Mouse (Mus musculus) adrenal gland, postnatal 4 days (tissue): ENCODE measurements around the gene Arl15. TPM values are rescaled to one million over a fixed set of nuclear protein-coding genes. Genes with fewer than 3 reads are reported as not detected.

Experiments
- DNase-seq, 2 experiments: peaks; one replicate each; pipeline ENCODE4 v3.0.0; 2021 to 2022; ENCODE audit warnings: low spot score in 2 of 2, mixed read lengths in 2 of 2
- total RNA-seq, 2 experiments: library from RNA; stranded (reverse); gene quantifications; 2 replicates each; pipeline ENCODE4 v1.2.3; 2021

Gene Arl15
- total RNA-seq, 2 experiments from 2014 or later = 32.9 to 36.5 TPM

DNA sequence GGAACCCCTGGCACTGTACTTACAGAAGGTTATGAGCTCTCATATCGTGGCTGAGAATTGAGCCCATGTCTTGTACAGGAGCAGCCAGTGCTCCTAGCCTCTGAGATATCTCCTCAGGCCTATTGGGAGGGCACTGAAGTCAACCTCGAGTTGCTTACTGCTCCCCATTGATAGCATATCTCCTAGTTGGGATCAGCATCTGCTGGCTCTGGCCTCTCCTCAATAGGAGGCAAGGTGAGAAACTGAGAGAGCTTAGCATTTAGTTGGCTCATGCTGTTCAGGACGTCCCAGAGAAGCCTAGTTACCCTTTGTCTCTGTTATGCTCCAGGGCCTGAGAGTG, 49.0 kb downstream of the Arl15 start:
- no peak for DNase-seq

DNA sequence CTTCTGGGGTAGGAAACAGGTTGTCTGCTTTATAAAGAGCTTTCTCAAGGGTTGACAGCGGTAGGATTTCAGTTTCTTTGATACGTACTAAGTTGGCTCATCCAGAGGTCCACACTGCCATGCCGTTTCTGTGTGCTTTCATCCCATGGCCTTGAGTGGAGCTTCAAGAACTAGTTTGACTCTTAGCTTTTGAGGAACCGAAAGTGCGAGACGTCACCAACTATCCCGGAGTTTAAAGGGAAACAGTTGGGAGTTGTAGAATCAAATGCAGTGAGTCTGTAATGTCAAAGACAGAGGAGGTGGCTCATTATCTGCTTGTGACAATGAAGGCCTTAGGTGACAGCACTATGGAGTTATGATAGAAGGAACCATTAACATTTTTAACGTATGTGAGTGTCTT, 49.6 kb downstream of the Arl15 start:
- no peak for DNase-seq

DNA sequence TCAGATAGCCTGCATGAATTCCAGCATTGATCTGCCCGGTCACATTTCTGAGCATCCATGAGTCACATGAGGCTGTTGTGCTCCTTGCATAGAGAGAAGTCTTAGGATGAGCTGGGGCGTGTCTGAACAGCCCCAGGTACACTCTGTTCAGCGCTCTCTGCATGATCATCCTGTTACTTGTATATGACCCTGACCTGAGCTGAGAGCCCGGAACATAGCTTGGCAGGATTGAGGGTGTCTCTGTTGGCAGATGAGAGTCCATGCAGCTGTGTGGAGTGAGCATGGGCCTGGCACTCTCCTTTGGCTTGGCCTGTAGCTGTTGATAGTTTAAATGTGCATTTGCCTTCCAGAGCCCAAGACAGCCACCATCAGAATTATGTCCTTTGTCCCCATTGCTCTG, 50.4 kb downstream of the Arl15 start:
- DNase-seq = no peak

DNA sequence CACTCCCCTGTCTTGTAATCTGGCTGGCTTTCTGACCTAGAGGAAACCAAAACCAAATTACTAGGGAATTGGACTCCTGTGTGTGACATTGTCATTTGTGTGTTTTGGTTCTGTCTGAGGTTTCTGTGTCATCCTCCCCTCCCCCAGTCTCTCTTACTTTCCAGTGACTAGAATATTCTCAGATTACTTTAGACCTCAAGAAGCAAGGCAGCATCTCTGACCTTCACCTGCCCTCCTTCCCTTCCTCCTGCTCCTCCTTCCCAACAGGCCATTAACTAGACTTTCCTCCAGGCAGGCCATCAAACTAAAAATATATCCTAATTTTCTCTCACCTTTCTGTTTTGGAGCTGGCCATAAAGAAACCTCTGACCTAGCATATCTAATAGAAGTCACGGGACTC, 50.9 kb downstream of the Arl15 start:
- no peak for DNase-seq

DNA sequence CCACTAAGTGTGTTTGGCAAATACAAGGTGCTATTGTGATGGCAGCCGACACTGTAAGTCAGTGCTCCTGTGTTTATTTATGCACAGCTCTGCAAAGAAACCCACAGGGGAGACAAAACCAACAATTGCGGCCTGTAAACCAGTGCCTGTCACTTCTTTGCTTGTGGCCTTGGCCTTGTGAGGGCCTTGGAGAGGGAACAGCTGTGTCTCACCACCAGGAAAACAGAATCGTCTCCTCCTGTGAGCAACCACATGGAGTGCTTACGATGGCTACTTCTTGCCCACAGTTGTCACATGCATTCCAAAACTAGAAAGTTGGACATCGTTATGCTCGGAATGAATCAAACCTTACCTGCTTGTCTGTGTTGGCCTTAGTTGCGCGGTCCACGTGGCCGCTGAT, 52.1 kb downstream of the Arl15 start:
- DNase-seq = no peak

DNA sequence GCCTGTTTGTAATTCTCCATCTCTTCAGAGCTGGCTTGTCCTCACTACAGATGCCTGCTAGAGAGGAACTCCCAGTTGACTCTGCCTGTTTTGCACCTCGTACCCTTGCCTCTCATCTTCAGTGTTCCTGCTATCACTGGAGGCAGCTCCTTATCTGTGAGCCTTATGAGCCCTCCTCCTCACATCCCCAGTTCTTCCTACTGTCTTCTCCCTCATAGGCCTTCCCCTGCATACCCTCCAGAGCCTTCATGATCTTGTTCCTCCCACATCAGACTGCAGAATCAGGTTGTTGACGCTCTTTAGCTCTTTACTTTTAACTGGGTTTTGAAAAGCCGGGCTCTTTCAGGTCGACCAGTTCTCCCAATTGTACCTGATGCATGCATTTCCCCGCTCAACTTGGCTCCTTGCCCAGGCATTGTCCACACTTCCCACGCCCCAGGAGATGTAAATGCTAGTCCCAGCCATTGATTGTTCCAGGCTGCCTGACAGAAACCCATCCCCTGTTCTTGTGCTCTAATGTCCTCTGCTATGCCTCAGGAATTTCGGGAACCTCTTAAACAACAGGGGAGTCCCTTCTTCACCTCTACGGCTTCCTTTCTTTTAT, 56.2 kb downstream of the Arl15 start:
- no peak for DNase-seq

DNA sequence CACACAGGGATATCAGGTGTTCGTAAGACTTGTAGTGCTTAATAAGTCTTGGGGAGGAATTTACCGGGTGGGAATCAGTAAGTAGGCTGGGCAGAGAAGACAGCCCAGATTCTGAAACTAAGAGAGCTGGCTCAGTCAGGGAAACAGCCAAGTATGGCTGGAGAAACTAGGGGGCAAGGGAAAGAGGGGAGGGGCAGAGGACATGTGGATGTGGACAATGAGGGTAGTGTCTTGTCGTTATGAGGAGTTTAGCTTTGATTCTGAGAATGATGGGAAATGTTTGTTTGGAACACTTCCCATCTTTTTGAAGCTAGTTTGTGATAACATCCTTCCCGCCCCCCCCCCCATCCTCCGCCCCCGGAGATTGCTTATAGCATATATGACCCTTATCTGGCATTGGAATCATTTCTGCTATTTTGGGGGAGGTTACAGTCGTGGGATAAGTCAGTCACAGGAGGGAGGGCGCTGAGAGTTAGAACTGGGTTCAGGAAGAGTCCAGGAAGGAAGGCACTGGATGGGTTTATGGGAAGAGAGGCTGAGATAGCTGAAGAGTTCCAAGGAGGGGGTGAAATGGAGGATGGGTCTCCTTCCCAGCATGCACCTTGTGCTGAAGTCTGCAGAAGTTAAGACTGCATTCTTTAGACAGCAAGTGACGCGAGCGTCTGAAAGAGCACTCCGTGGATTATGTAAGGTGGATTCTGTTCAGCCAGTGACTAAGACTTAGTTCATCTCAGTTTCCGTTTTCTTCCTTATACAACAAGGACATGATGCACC, 57.5 kb downstream of the Arl15 start:
- no peak for DNase-seq

DNA sequence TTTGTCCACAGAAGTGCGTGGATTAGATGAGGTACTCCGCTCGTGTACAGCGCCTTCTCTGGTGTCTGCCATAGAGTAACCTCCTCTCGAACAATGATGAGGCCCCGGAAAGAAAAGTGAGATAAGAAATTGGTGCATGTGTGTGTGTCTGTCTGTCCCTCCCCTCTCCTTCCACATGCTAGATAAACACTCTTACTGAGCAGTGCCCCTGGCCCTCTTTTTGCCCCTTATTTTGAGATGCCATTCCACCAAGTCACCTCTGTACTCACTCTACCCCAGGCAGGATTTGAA, 58.0 kb downstream of the Arl15 start:
- DNase-seq = no peak

DNA sequence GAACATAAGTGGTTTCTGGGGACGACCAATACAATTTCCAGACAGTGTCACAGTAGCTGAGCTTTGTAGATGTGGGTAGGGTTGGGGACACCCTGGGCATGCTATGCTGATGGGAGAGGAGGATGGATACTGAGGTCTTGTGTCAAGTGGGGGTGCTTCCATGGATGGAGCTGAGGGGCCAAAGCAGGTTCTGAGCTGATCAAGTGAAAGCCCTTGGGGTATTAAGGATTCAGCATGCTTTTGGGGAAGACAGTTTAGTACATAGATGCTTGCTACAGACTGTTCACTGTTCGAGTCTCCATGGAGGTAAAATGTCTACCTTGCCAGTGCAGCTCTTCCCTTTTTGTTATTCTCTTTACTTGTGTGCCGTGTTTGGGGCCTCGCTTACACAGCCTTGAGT, 59.8 kb downstream of the Arl15 start:
- DNase-seq = no peak

DNA sequence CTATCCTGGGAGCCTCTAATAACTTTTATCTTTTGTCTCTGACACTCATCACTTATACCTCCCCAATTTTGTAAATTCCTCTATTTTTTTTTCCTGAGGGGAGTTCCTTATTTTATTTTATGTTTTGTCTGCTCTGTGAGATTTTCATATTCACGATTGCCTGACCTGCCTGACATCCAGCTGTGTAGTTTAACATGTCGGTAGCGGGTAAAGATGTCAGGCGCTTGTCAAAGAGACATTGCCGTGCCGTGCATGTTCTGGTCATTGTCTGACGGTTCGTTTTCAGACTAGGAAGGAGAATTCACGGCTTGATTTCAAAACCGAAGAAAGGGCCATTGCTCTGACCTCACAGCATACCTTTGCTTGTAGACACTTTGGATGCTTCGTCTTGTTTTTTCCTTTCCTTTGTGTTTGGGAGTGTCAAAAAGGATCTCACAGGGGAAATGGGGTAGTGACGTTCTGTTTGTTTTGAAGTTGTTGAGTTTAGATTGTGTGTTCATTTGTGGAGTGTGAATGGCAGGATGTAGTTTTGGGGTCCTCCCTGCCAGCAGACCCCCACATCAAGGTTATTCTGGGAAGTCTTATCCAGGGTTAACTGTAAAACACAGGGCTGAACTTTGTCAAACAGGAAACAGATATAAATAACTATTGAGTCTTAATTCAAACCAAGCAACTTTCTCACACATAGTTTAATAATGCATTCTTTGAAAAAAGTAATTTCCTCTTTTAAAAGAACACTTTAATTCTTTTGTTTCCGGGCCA, 60.4 kb downstream of the Arl15 start:
- no peak for DNase-seq

DNA sequence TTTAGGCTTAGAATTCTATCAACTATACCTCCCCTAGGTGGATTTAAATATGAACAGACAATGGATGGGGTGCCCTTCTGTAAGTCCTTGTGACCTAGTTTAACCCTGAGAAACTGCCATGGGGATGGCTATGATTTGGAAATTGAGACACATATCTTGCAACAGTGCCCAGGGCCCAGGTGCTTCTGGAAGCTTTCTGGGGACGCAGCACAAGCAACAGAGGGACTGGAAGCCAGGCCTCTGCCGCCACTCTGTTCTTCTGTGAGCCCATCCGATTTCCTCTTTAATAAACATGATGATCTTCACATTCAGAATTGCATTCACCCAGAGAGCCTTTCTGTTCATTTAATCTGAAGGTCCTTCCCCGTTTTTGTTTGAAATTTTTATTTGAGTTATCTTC, 62.6 kb downstream of the Arl15 start:
- no peak for DNase-seq

DNA sequence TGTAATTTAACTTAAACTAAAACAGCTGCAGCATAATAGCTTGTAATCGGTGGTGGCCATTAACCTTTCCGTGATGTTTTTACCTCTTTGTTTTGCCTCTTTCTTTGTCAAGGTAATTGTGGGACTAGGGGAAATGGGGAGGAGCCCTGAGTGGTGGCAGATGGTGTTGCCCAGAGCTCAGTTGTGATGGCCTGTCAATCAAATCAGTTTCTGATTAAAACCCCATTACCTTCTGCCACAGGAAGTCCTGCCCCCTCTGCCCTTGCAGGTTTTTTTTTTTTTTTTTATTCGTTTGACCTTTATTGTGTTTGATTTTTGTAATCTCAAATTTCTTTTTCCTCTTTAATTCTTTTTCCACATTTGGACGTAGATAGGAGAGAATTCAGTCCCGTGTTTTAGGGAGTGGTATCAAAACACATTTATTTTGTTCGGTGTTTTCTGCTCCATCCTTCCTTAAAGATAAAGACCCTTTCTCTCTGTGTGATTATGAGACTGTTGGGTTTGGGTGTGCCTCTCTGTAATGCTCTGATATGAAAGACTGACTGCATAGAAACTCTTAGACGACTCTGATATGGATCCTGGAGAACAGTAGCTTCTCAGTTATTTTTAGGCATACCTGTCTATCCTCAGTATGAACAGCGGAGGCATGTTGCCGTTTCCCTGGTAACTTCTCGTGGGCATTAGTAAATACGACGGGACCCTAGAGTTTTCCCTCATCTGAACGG, 64.5 kb downstream of the Arl15 start:
- DNase-seq = no peak

DNA sequence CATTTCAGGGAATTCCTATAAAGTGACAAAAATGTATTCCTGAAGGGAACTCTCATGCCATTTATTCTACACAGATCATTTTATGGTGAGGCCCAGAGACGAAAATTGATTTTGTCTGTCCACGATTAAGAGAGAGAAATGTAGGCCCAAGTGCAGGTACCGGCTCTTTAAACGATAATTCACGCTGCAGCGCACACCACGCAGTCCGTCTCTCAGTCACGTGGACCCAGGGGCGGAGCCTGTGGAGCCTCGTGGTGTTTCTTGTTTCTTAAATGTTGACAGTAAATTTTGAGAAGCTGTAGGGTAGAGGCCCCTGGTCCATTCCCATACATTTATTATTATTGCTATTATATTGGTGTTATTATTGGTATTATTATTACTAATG, 65.1 kb downstream of the Arl15 start:
- DNase-seq = no peak

DNA sequence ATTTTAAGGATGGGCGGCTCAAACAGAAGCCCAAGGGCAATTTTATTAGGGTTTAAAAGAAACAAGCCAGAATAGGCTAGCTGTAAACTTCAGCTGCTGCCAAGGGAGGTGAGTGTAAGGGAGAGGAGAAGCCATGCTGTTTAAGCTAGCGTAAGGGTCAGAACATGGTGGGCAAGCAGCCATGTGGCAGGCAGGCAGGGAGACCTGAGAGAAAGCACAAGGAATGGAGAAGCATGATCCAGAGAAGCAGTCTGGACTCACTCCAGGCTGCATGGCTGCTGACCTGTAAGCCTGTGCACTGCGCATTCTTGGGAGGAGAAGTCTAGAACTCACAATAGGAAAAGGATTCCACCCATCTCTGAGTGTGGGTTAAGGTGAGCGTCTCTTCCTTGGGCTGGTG, 66.5 kb downstream of the Arl15 start:
- DNase-seq = no peak

DNA sequence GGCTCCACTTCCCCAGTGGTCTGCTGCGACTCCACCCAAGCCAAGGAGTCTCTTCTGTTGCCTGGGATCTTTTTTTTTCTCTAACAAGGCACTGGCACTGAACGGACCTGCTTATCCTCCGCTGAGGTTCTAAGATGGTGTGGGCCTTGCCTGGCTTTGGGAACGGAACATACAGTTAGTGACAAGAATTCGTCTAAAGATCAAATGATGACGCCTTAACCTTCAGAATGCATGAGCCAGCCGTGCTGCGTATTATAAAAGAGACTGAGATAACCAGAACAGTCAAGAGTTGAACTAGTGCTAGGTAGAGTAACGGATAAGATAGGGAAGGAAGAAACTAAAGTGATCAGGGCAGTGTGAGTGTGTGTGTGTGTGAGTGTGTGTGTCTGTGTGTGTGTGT, 66.9 kb downstream of the Arl15 start:
- no peak for DNase-seq

DNA sequence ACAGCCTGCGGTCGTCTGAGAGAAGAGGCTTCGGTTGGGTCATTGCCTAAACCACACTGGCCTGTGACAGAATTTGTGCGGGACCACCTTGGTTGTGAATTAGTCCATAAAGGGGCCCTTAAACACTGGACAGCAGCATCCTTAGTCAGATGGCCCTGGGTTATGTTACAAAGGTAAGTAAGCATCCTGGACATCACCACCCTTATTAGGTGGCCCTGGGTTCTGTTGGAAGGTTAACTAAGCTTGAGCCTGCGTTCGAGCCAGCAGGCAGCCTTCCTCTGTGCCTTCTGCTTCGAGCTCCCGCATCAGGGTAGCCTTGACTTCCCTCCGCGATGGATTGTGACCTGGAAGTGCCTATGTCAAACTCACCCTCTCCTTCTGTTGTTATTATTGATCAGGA, 68.6 kb downstream of the Arl15 start:
- no peak for DNase-seq

DNA sequence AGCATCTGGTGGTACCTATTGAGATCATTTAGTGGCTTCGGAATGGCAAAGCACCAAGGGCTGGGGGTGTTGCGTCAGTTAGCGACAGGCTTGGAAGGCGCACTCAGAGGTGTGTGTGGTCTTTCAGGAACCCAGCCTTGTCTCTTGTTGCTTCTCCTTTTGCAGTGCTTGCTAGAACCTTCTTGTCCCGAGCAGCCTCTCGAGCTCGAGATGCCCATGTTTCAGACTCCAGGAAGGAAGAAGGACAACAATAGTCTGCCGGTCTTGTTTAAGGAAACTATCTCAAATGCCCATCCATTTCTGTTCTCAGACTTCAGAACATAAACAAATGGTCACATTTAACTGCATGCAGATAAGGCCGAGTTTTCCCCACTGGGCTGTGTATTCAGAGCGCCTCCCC, 69.4 kb downstream of the Arl15 start:
- DNase-seq = no peak

DNA sequence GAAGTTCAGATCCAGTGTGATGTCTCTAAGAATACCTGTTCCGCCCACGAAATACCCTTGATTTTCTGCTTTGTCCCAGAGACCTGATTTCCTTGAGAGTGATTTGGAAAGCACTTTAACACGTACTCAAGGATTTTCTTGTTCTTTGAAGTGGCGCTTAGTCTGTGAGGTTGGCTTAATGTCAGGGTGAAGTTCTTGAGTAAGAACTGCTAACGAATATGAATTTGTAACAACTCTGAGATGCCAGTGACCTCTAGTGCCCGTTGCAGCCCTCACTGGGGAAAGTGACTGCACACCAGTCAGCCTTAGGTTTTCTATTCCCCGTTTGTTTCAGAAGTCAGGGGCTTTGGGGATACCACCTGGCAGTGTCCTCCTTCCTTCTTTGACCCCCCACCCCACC, 70.0 kb downstream of the Arl15 start:
- no peak for DNase-seq

DNA sequence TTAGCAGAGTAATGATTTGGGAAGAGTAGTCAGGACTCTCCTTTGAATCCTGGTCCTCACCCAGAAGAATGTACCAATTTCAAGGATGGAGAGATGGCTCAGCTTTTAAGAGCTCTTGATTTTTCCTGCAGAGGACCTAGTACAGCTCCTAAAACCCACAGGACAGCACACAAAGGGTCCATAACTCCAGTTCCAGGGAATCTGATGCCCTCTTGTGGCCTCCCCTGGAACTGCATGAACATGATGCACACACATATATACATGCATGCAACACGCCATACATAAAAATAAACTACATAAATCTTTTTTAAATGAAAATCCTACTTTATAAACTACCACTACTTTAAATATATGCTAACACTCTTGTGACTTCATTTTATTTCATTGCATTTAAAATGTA, 70.6 kb downstream of the Arl15 start:
- peak in 1 of 2 experiments; percentile 34 for DNase-seq

DNA sequence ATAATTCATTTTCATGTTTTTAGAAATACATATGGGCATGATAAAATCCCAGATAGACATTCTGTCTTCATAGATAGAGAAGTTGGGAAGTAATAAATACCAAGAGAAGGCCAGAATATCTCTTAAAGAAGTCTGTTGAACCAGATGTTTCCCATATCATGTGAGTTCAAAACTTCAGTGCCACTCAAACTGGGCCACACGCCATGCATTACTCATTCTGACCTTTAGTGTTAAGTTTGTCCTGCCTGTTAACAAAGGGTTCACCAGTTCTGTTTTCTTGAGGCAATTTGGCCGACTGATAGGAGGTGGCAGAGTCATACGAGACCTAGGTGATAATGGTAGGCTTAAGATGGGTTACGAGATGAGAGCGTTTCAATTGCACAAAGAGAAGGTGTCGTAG, 71.1 kb downstream of the Arl15 start:
- DNase-seq = no peak

DNA sequence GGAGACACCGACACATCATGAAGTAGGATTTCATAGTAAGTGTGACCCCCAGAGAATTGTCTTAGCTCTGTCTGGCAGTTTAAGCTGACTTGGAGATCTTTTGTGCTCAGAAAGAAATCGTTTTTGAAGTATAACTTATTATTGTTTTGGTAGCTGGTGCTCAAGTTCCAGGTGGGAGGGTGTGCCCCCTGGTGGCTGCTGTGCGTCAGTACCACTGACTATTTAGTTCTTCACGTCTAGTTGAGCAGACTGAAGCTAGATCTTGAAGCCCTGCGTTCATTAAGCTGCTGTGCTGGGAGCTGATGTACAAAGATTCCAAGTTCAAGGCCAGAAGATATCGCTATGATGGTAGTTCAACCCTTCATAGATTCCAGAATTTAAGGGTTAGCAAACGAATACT, 71.5 kb downstream of the Arl15 start:
- no peak for DNase-seq

DNA sequence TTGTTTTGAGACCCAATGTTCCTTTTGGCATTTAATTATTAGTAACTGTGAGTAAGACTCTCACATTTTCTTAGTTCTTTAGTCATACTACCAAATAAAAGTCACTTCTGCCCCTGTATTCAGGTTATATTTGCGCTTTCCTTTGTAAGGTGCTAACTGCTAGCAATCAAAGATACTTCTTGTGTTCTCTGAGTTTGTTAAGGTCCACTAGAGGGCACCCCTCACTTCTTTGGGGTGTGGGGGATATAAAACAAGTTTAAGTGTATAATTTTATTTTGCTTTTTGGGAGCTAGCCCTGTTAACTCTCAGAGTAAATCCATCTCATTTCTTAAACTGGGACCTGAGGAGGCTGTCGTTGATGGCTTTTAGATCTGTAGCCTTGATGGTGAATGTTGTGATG, 73.4 kb downstream of the Arl15 start:
- no peak for DNase-seq
